Mouse (Mus musculus) erythroblast, adult 5-6 weeks (primary cell): ENCODE data around the gene Tubgcp2. TPM values are rescaled to one million over a fixed set of nuclear protein-coding genes. Genes with fewer than 3 reads are reported as not detected.

Experiments
- ATAC-seq: replicated peaks from 2 replicates; pipeline ENCODE4 v1.8.0; 2016; ENCODE audit warnings: moderate number of reproducible peaks, mild to moderate bottlenecking, moderate TSS enrichment, inconsistent platforms; ENCODE audit not compliant: poor library complexity, low FRiP score, severe bottlenecking
- total RNA-seq, 2 experiments: library from RNA; stranded (forward) in 1 of 2; stranded (reverse) in 1 of 2; fragments of 150-400 nt in 1 of 2; fragments of 200-764, 138-1000 nt in 1 of 2; gene quantifications; 2 replicates each; pipeline versions ENCODE4 v1.2.3 to v1.2.4; 2015 to 2017; ENCODE audit warnings: low replicate concordance in 2 of 2

Tubgcp2 gene
- total RNA-seq (2015; ENCODE audit: low replicate concordance), result 9.4 and 14.6 TPM in 2 replicates
- total RNA-seq (2017; ENCODE audit: low replicate concordance), result 8.3 and 9.6 TPM in 2 replicates

DNA sequence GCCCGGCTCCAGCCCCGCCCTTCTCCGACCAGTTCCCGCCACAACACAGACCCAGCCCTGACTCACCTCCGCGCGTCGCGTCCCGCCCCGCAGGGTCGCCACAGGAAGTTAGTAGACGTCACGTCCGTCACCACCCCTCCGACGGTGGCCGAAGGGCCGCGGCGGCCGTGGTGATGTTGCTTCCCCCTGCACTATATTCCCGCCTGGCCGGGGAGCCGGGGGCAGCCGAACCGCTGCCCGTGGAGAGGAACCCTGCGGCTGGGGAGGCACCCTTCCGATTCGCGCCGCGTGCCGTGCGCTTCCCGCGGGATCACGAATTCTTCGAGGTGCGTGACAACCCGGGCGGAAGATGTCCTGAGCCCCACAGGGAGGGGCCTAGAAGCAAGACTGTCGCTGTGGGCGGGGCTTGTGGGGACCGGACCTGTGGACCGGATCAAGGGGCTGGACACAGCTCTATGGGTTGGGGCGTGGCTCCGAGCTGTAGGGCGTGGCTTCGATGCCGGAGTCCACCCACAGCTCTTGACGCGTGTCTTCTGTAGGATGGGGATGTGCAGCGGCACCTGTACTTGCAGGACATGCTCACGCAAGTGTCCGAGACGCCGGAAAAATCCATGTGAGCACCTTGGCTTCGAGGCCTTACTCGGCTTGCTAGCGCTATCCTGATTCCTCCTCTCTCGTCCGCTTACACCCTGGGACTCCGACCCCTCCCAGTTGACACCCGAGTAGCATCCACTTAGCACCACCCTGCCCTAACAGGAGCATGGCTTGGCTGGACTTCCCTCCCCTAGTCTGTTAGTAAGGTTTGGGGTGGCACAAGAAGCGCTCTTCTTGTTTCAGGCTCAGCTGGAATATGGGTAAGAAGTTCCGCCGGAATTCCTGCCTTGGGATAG, at the start of gene Tubgcp2, which contains the start of gene Zfp511:
Gene Tubgcp2, minus strand, starts transcription at position 389 of the 890 bp plus-strand sequence.
Gene Zfp511, plus strand, starts transcription at position 111 of the 890 bp plus-strand sequence.
- peak; percentile 93 for ATAC-seq

DNA sequence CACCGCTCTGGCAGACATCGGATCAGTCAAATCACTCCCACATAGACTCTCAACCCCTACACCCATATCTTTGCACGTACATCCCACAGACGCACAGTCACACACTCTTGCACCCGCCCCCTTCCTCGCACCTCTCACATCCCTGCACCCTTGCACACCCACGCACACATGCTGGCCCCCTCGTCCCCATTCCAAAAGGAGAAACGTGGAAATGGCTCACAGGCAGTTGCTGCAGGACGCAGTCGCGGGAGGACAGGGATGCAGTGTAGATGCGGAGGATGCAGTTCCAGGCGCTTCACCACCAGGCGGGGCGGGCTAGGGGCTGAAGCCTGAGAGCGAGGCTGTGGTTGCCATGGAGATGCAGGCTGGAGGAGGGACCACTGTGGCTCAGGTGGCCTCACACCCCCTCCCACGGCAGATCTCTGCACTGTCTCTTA, 45.8 kb upstream of the Tubgcp2 start, which contains the start of gene Caly:
Gene Caly, minus strand, starts transcription at position 307 of the 437 bp plus-strand sequence.
- ATAC-seq, result 0 out of 2 replicates have a peak, but pooled peaks have one; percentile 41

GRCm38 (mm10) chr7:140081408-140082241, 45.2 kb upstream of the Tubgcp2 start:
- no peak for ATAC-seq

GRCm38 (mm10) chr7:140080503-140081156, 44.2 kb upstream of the Tubgcp2 start:
- no peak for ATAC-seq

DNA sequence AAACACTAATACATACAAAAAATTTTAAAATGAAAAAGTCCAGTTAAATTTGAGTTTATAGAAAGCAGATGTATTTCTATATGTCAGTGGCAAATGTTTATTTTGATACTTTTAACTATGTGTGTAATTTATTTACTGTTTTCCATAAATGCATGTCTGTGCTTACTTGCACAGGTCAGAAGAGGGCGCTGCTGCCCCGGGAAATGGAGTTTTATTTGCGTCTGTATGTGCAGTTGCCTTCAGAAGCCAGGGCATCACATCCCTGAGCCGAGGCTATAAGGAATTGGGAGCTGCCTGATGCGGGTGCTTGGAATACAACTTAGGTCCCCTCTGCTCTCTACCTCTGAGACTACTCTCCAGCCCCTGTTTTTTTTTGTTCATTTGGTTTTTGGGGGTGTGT, 42.2 kb upstream of the Tubgcp2 start:
- no peak for ATAC-seq

DNA sequence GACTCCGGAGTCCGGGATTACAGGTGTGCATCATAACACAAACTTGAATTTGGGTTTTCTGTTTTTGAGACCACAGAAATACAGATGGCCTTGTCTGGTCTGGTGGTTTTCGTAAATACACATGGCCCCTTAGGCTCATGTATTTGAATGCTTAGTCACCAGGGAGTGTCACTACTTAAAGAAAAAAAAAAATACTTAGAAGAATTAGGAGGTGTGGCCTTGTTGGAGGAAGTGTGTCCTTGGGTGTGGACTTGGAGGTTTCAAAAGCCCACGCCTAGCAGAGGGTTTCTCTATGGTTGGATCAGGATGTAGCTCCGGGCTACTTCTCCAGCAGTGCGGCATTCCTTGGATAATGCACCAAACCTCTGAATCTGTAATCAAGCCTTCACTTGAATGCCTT, 41.2 kb upstream of the Tubgcp2 start:
- ATAC-seq, result no peak

- ATAC-seq, result no peak
Observed at GRCm38 (mm10) chr7:140070042-140070711, 33.7 kb upstream of the Tubgcp2 start.

DNA sequence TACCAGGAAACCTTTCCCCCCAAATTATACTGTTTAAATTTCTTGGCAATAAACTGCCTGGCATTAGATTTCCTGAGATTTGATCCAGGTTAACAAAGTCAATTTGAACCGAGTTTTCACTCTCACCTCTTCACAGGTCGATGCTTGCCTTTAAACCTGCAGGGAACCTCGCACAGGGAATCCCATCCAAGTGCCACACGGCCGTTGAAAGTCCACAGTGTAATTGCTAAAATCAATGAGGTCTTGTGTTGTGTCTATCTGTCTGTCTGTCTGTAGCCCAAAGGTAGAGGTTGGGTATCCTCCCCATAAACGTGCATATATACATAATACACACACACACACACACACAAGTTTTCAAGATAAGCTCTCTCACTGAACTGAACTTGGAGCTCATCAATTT, 30.9 kb upstream of the Tubgcp2 start:
- ATAC-seq, result no peak

DNA sequence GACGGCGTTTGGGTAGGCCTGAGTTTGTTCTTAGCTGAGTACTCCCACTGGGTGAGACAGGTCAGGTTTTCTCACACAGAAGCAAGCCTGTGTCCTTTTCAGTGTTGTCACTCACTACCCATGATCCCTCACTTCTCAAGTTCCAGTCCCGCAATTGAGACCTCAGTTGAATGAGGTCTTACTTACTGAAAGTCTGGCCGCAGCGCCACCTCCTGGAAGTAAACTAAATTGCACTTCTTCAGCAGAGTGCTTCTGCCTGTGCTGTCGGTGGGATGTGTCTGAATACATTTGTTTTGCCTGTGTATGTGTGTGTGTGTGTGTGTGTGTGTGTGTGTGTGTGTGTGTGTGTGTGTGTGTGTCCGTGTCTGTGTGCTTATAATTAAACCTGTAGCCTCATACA, 26.6 kb upstream of the Tubgcp2 start:
- no peak; the same call in 1 of the 2 replicates for ATAC-seq

GRCm38 (mm10) chr7:140062307-140062706, 25.8 kb upstream of the Tubgcp2 start:
- ATAC-seq, result no peak

DNA sequence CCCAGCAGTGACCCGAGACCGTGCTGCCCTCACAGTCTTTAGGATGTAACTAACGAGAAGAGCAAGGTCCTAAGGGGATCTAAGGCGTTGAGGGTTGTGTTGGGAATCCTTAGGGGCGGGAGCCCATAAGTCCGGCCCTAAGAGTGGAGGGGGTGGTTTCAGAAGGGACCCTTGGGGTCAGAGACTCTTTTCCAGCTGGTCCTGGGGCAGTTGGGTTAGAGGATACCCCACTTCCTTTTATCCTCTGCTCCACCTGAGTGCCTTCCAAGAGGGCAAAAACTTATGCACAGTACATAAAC, 25.3 kb upstream of the Tubgcp2 start:
- ATAC-seq, result no peak

GRCm38 (mm10) chr7:140060936-140061831, 24.7 kb upstream of the Tubgcp2 start:
- ATAC-seq, result no peak

- no peak for ATAC-seq
Observed at GRCm38 (mm10) chr7:140059601-140060000, 23.1 kb upstream of the Tubgcp2 start.

GRCm38 (mm10) chr7:140058528-140058927, 22.1 kb upstream of the Tubgcp2 start:
- no peak for ATAC-seq

- no peak for ATAC-seq
Observed at GRCm38 (mm10) chr7:140057413-140058407, 21.2 kb upstream of the Tubgcp2 start.

GRCm38 (mm10) chr7:140054124-140054523, 17.7 kb upstream of the Tubgcp2 start:
- no peak for ATAC-seq

GRCm38 (mm10) chr7:140049115-140049689, 12.7 kb upstream of the Tubgcp2 start:
- ATAC-seq, result no peak
